Mouse (Mus musculus) heart, postnatal 0 days (tissue): ENCODE data around the gene Adat1. TPM values are rescaled to one million over a fixed set of nuclear protein-coding genes. Genes with fewer than 3 reads are reported as not detected.

Experiments used
- ATAC-seq: fragments of 200-750 bp; cut with Nextera tagmentation; 2 replicates; pipeline ENCODE4 v1.8.0; 2017; ENCODE audit warnings: low read depth, moderate number of reproducible peaks, moderate library complexity; ENCODE audit not compliant: insufficient read depth
- DNase-seq: peaks from one replicate; pipeline ENCODE4 v3.0.0-alpha.2; 2016; ENCODE audit warnings: low spot score
- H3K27ac ChIP-seq: fragments of 300-500 bp; sonication (generic); 2 replicates; pipeline ENCODE4 v1.5.1; 2014; ENCODE audit warnings: low read depth, mild to moderate bottlenecking
- H3K27me3 ChIP-seq: fragments of 300-500 bp; sonication (generic); 2 replicates; pipeline ENCODE4 v1.6.1; 2014; ENCODE audit warnings: low read length, mixed read lengths; ENCODE audit not compliant: control insufficient read depth, insufficient read depth
- H3K36me3 ChIP-seq: fragments of 300-500 bp; sonication (generic); replicated peaks from 2 replicates; pipeline ENCODE4 v1.6.1; 2014; ENCODE audit warnings: low read length, mixed read lengths; ENCODE audit not compliant: control insufficient read depth, insufficient read depth
- H3K4me1 ChIP-seq: fragments of 300-500 bp; sonication (generic); 2 replicates; pipeline ENCODE4 v1.6.1; 2014; ENCODE audit warnings: antibody characterized with exemption; ENCODE audit not compliant: control insufficient read depth, insufficient read depth
- H3K4me2 ChIP-seq: fragments of 300-500 bp; sonication (generic); 2 replicates; pipeline ENCODE4 v1.6.1; 2014; ENCODE audit warnings: low read depth, mild to moderate bottlenecking, low read length, moderate library complexity
- H3K4me3 ChIP-seq: fragments of 300-500 bp; sonication (generic); 2 replicates; pipeline ENCODE4 v1.5.1; 2014; ENCODE audit warnings: low read depth, low read length
- H3K9ac ChIP-seq: fragments of 300-500 bp; sonication (generic); replicated peaks from 2 replicates; pipeline ENCODE4 v1.6.1; 2014; ENCODE audit warnings: low read depth, low read length, mixed read lengths
- H3K9me3 ChIP-seq: fragments of 300-500 bp; sonication (generic); replicated peaks from 2 replicates; pipeline ENCODE4 v1.6.1; 2016; ENCODE audit warnings: low read length; ENCODE audit not compliant: control insufficient read depth
- CTCF ChIP-seq: IDR thresholded peaks from 2 replicates; pipeline ENCODE4 v1.5.1; 2016; ENCODE audit warnings: antibody characterized with exemption, control low read depth, low read depth
- EP300 ChIP-seq: IDR thresholded peaks from 2 replicates; pipeline ENCODE4 v1.6.1; 2016; ENCODE audit warnings: antibody characterized with exemption, low read depth
- WGBS: fragments of 180-500 bp; shearing (Covaris S2); extraction: QIAGEN DNeasy Blood & Tissue Kit; methylation state at CpG from one replicate; pipeline ENCODE4 v1.1.7; 2014; 5-methylcytosine and 5-hydroxymethylcytosine counted together
- polyA plus RNA-seq: library from polyadenylated mRNA; unstranded; fragments of >200 nt; fragmentation: Nextera tagmentation; extraction: Ambion mirVana; gene quantifications from 2 replicates; pipeline ENCODE4 v1.2.1, GENCODE M21; 2015
- total RNA-seq: library from RNA; depleted of rRNA; stranded (reverse); fragments of >200 nt; gene quantifications from 2 replicates; pipeline ENCODE4 v1.2.3, GENCODE M21; 2014; ENCODE audit warnings: low replicate concordance

Adat1 gene
- total and polyA plus RNA-seq, 2 experiments from 2014 or later: 2.0 to 2.4 TPM

DNA sequence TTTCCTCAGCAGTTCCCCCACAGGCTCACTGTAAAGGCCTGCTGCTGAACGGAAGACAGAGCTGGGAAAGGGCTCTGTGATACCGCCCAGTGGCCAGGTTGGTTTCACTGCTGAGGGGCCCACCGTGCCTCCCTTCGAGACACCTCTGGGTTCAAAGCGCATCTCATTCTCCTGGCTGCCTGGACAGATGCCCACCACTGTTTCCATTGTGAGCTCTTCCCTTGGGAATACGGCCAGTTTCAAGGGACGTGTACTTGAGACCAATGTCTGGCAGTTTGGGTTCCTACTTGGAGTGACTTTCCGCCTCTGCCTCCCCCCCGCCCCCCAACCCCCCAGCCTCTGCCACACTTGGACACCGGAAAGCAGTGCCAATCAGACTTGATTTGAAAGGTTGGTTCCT lies 29.0 kb downstream of the Adat1 start:
- 46% methylated on average over 10 of the region's 10 CpGs for WGBS
- Histone ChIP-seq H3K9me3 (no peaks in the 10 kb centered on the region), H3K4me3 (no peak overlapping the region), H3K36me3 (0 out of 2 replicates have a peak, but pooled peaks cover 5% of the 10 kb centered on the region), H3K27ac (peak overlapping the region; percentile 51; the same call in 1 of the 2 replicates), H3K27me3 (no peaks in the 10 kb centered on the region), H3K4me1 (peaks cover 5% of the 10 kb centered on the region; the same call in 1 of the 2 replicates), H3K9ac (no peak overlapping the region), H3K4me2 (peak overlapping the region; percentile 27)
- no peak for TF ChIP-seq EP300
- no peak for TF ChIP-seq CTCF
- no peak for DNase-seq
- no peak for ATAC-seq

DNA sequence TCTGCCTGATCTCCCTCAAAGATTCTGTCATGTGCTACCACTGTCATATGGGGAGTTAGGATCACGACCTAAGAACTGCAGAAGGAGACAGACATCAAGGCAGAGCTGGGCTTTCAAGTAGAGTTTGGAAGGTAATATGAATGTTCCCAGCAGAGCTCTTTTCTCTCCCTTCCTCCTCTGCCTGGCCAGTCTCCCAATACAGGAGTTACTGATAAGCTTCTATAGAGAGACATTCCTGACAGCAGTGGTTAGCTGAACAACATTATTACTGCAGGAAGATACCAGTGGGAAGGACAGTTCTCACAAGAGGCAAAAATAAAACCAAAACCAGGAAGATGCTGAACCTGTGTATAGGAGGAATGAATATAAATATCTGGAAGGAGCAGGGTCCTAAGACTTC lies 29.5 kb downstream of the Adat1 start:
- 0 out of 2 replicates have a peak, but pooled peaks cover 5% of the 10 kb centered on the region for H3K36me3 ChIP-seq

DNA sequence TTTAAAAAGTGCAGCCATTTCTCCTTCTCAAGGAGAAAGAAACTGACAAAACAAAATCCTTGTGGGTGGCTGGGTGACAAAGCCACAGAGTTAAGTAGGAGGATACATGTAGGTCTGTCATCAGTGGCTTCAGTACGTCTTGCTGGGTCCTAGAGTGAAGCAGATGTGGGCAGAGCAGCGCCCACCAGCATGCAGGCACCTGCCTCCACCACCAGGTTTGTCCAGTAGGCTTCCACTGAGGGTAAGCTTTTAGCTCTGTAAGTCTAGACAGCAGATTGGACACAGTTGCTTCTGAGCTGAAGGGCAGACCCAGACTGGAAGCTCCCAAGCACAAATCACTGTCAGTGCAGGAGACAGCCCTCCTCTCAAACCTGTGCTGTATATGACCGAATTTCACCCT lies 30.8 kb downstream of the Adat1 start:
- ATAC-seq: no peak
- DNase-seq: no peak
- H3K27ac ChIP-seq: no peak overlapping the region
- no peak overlapping the region for H3K9ac ChIP-seq
- TF ChIP-seq EP300: no peak
- TF ChIP-seq CTCF: no peak
- no peaks in the 10 kb centered on the region for H3K9me3 ChIP-seq
- no peaks in the 10 kb centered on the region for H3K27me3 ChIP-seq
- WGBS: 78% methylated on average over 3 of the region's 3 CpGs
- peaks cover 14% of the 10 kb centered on the region for H3K36me3 ChIP-seq
- H3K4me3 ChIP-seq: no peak overlapping the region
- H3K4me1 ChIP-seq: peaks cover 5% of the 10 kb centered on the region; the same call in 1 of the 2 replicates
- no peak overlapping the region for H3K4me2 ChIP-seq

More for the DNA sequence above, 29.5 kb downstream of the Adat1 start:
- Histone ChIP-seq H3K27ac (peak overlapping the region; percentile 51), H3K4me3 (no peak overlapping the region), H3K27me3 (no peaks in the 10 kb centered on the region), H3K4me2 (peak overlapping the region; percentile 27), H3K9ac (no peak overlapping the region), H3K9me3 (no peaks in the 10 kb centered on the region), H3K4me1 (peaks cover 5% of the 10 kb centered on the region; the same call in 1 of the 2 replicates)
- TF ChIP-seq EP300 (no peak), CTCF (no peak)
- 32% methylated on average over 1 of the region's 1 CpGs for WGBS
- ATAC-seq: peak; percentile 64
- peak; percentile 54 for DNase-seq

DNA sequence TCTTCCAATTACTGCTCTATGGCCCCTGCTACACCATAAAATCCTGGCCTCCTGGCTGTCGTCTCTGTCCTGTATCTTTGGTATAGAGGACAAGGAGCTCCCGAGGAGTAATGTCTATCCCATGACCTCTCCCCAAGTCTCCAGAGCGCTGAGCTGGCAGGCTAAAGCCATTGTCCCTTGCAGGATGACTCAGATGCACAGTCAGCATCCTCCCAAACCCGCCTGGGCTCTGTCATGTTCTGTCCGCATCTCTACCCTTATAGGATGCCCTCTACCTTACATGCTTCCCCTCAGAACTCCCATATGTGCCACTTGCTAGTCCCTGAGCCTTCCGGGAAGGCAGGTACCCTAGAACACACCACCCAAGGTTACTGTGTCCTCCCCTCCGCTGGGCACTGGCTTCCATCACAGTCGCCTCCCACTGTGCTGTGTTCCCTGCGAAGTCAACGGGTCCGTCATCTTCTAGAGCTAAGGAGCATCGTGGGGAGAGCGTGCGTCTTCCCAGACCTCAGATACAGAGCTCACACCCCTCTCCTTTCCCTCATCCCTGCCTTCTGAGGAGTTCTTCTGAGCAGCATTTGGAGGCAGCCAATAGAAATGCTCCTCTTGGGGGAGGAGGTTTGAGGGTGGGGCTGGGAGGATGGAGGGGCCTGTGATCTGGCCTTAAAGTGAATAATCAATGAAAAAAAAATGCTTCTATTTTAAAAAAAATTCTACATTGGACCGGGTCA lies 31.3 kb downstream of the Adat1 start:
- Histone ChIP-seq H3K27ac (no peak overlapping the region), H3K36me3 (peaks cover 16% of the 10 kb centered on the region), H3K4me1 (peaks cover 5% of the 10 kb centered on the region; the same call in 1 of the 2 replicates), H3K27me3 (no peaks in the 10 kb centered on the region), H3K9ac (no peak overlapping the region), H3K9me3 (no peaks in the 10 kb centered on the region), H3K4me2 (no peak overlapping the region), H3K4me3 (no peak overlapping the region)
- TF ChIP-seq CTCF (no peak), EP300 (no peak)
- ATAC-seq (no peak), DNase-seq (no peak)
- WGBS: 56% methylated on average over 15 of the region's 15 CpGs

DNA sequence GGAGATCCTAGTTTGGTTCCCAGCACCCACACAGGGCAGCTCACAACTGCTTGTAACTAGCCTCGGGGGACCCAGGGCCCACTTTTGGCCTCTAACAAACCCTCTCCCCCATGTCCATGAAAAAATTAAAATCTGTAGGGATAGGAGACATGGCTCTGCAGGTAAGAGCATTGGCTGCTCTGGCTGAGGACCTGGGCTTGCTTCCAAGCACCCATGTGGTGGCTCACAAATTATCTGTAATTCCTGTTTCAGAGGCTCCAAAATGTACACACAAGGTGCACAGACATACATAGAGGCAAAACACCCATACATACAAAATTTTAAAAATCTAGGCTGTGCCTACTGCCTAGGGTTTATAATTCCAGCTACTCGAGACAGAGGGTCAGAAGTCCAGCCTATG lies 34.9 kb downstream of the Adat1 start:
- H3K9me3 ChIP-seq: no peaks in the 10 kb centered on the region
- no peaks in the 10 kb centered on the region for H3K4me1 ChIP-seq
- no peak overlapping the region for H3K27ac ChIP-seq
- H3K36me3 ChIP-seq: peaks cover 37% of the 10 kb centered on the region
- no peaks in the 10 kb centered on the region for H3K27me3 ChIP-seq
- no peak overlapping the region for H3K4me3 ChIP-seq
- H3K9ac ChIP-seq: no peak overlapping the region
- no peak overlapping the region for H3K4me2 ChIP-seq
- ATAC-seq (no peak), DNase-seq (no peak)
- 89% methylated on average over 2 of the region's 2 CpGs for WGBS
- TF ChIP-seq EP300 (no peak), CTCF (no peak)

DNA sequence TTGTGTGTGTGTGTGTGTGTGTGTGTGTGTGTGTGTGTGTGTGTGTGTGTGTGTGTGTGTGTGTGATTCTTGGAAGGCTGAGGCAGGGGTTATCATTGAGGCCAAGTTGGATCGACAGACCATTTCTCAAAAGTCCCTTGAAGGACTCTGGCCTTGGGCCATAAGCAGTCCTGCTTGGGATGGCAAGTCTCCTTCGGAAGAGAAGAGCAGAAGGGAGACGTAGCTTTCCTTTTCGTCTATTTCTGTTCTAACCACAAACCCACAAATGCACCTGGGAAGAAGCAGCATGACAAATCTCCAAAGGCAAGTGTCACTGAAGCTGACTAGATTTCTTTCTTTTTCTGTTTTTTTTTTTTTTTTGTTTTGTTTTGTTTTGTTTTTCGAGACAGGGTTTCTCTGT lies 36.2 kb downstream of the Adat1 start:
- ATAC-seq (no peak), DNase-seq (no peak)
- H3K4me2 ChIP-seq: no peak overlapping the region
- peaks cover 46% of the 10 kb centered on the region for H3K36me3 ChIP-seq
- no peak overlapping the region for H3K27ac ChIP-seq
- 78% methylated on average over 5 of the region's 5 CpGs for WGBS
- TF ChIP-seq CTCF (no peak), EP300 (no peak)
- no peaks in the 10 kb centered on the region for H3K4me1 ChIP-seq
- no peaks in the 10 kb centered on the region for H3K27me3 ChIP-seq
- no peak overlapping the region for H3K4me3 ChIP-seq
- no peaks in the 10 kb centered on the region for H3K9me3 ChIP-seq
- no peak overlapping the region for H3K9ac ChIP-seq
